Mouse (Mus musculus) CH12.LX (cell line): Measurements from ENCODE around the gene Shank3. TPM values are rescaled to one million over a fixed set of nuclear protein-coding genes. Genes with fewer than 3 reads are reported as not detected.

Experiments
- DNase-seq: peaks from one replicate; pipeline ENCODE4 v3.0.0-alpha.2; 2013; ENCODE audit errors: extremely low read depth
- H3K27ac ChIP-seq: 2 replicates; pipeline ENCODE4 v1.5.1; 2012; ENCODE audit warnings: low read depth, mild to moderate bottlenecking, control low read depth, moderate library complexity; ENCODE audit not compliant: insufficient read depth
- H3K27me3 ChIP-seq: replicated peaks from 2 replicates; pipeline ENCODE3; 2012; ENCODE audit warnings: inconsistent platforms
- H3K36me3 ChIP-seq, 2 experiments: replicated peaks in 1 of 2; 2 replicates each; pipeline versions ENCODE3 to v1.6.1; 2012; ENCODE audit warnings: inconsistent platforms in 1 of 2, low read length in 1 of 2, mild to moderate bottlenecking in 1 of 2, mixed read lengths in 1 of 2, moderate library complexity in 1 of 2; ENCODE audit not compliant: control insufficient read depth in 1 of 2, insufficient read depth in 1 of 2
- H3K4me1 ChIP-seq, 2 experiments: 2 replicates each; pipeline ENCODE4 v1.6.1; 2012; ENCODE audit warnings: inconsistent platforms in 1 of 2, moderate library complexity in 1 of 2; ENCODE audit not compliant: insufficient read depth in 2 of 2, control insufficient read depth in 1 of 2
- H3K4me2 ChIP-seq: 2 replicates; pipeline ENCODE4 v1.6.1; 2012; ENCODE audit warnings: low read depth, mild to moderate bottlenecking, control low read depth; ENCODE audit not compliant: poor library complexity, insufficient read depth, severe bottlenecking
- H3K4me3 ChIP-seq, 3 experiments: fragments of 150-350 bp in 1 of 3; sonication (generic) in 1 of 3; replicated peaks in 1 of 3; 2 replicates each; pipeline versions ENCODE3 to v1.5.1; 2011 to 2012; ENCODE audit warnings: low read depth in 2 of 3, low read length in 2 of 3, mild to moderate bottlenecking in 2 of 3, moderate library complexity in 2 of 3, control low read depth in 1 of 3, improper control_type of control experiment in 1 of 3, inconsistent platforms in 1 of 3, mixed read lengths in 1 of 3; ENCODE audit not compliant: poor library complexity in 1 of 3
- H3K79me2 ChIP-seq: replicated peaks from 2 replicates; pipeline ENCODE4 v1.6.1; 2012; ENCODE audit warnings: mild to moderate bottlenecking, moderate library complexity; ENCODE audit not compliant: control insufficient read depth, poor library complexity, insufficient read depth, severe bottlenecking; ENCODE audit errors: extremely low read depth
- H3K9ac ChIP-seq: 2 replicates; pipeline ENCODE4 v1.6.1; 2012; ENCODE audit warnings: low read depth, mild to moderate bottlenecking, control low read depth, moderate library complexity; ENCODE audit not compliant: insufficient read depth
- H3K9me3 ChIP-seq: replicated peaks from 2 replicates; pipeline ENCODE3; 2012; ENCODE audit warnings: low read length, inconsistent platforms, mixed read lengths
- BHLHE40 ChIP-seq: IDR thresholded peaks from 2 replicates; pipeline ENCODE4 v1.6.1; 2011; ENCODE audit warnings: mild to moderate bottlenecking, low read depth, low read length, improper control_type of control experiment
- CHD1 ChIP-seq: IDR thresholded peaks from 2 replicates; pipeline ENCODE4 v1.6.1; 2012; ENCODE audit warnings: low read depth, low read length, improper control_type of control experiment, inconsistent platforms
- CHD2 ChIP-seq: IDR thresholded peaks from 2 replicates; pipeline ENCODE4 v1.6.1; 2011; ENCODE audit warnings: low read length, improper control_type of control experiment
- EP300 ChIP-seq: IDR thresholded peaks from 2 replicates; pipeline ENCODE4 v1.6.1; 2011; ENCODE audit warnings: low read length, improper control_type of control experiment
- HCFC1 ChIP-seq: IDR thresholded peaks from 2 replicates; pipeline ENCODE4 v1.6.1; 2012; ENCODE audit warnings: low read depth, mild to moderate bottlenecking, inconsistent platforms, low read length, improper control_type of control experiment
- IRF4 ChIP-seq: IDR thresholded peaks from 2 replicates; pipeline ENCODE4 v1.6.1; 2014; ENCODE audit warnings: low read depth, mild to moderate bottlenecking, inconsistent platforms, low read length, improper control_type of control experiment
- JUN ChIP-seq: IDR thresholded peaks from 2 replicates; pipeline ENCODE4 v1.6.1; 2011; ENCODE audit warnings: low read depth, mild to moderate bottlenecking, low read length, improper control_type of control experiment, moderate library complexity; ENCODE audit not compliant: insufficient read depth
- JUND ChIP-seq: conservative IDR thresholded peaks from 2 replicates; pipeline ENCODE4 v1.6.1; 2011; ENCODE audit warnings: low read depth, low read length, improper control_type of control experiment
- KAT2A ChIP-seq: IDR thresholded peaks from 2 replicates; pipeline ENCODE4 v1.6.1; 2012; ENCODE audit warnings: low read length, improper control_type of control experiment, inconsistent platforms; ENCODE audit not compliant: insufficient replicate concordance
- MAFK ChIP-seq: IDR thresholded peaks from 2 replicates; pipeline ENCODE4 v1.6.1; 2011; ENCODE audit warnings: low read length, improper control_type of control experiment; ENCODE audit not compliant: insufficient replicate concordance
- MAX ChIP-seq: IDR thresholded peaks from 2 replicates; pipeline ENCODE4 v1.6.1; 2011; ENCODE audit warnings: low read length, improper control_type of control experiment
- MEF2A ChIP-seq: IDR thresholded peaks from 2 replicates; pipeline ENCODE4 v1.6.1; 2014; ENCODE audit warnings: low read depth, mild to moderate bottlenecking, inconsistent platforms, low read length, improper control_type of control experiment, borderline replicate concordance
- NRF1 ChIP-seq: IDR thresholded peaks from 2 replicates; pipeline ENCODE4 v1.6.1; 2014; ENCODE audit warnings: low read depth, mild to moderate bottlenecking, inconsistent platforms, low read length, improper control_type of control experiment, moderate library complexity
- RCOR1 ChIP-seq: conservative IDR thresholded peaks from 2 replicates; pipeline ENCODE4 v1.6.1; 2012; ENCODE audit warnings: low read depth, mild to moderate bottlenecking, inconsistent platforms, low read length, improper control_type of control experiment
- SMC3 ChIP-seq: IDR thresholded peaks from 2 replicates; pipeline ENCODE4 v1.6.1; 2011; ENCODE audit warnings: low read depth, low read length, improper control_type of control experiment
- TBP ChIP-seq: conservative IDR thresholded peaks from 2 replicates; pipeline ENCODE4 v1.6.1; 2011; ENCODE audit warnings: low read depth, low read length, improper control_type of control experiment
- TCF12 ChIP-seq: IDR thresholded peaks from 2 replicates; pipeline ENCODE4 v1.6.1; 2014; ENCODE audit warnings: low read depth, mild to moderate bottlenecking, inconsistent platforms, low read length, improper control_type of control experiment
- ZC3H11A ChIP-seq: IDR thresholded peaks from 2 replicates; pipeline ENCODE4 v1.6.1; 2012; ENCODE audit warnings: low read depth, mild to moderate bottlenecking, inconsistent platforms, low read length, improper control_type of control experiment
- dilution Hi-C: fragments of 300-500 bp; cut with MboI; formaldehyde crosslinking; loops from 2 replicates; pipeline ENCODE4 v1.14.3; 2020; ENCODE audit warnings: low sequenced_read_pairs; ENCODE audit not compliant: extremely low pct_unique_long_range_greater_than_20kb, extremely low pct_ligation_motif_present
- in situ Hi-C: fragments of 300-500 bp; cut with MboI; formaldehyde crosslinking; loops from 3 replicates; pipeline ENCODE4 v1.14.3; 2019; ENCODE audit warnings: low sequenced_read_pairs, low pct_ligation_motif_present, low pct_unique_long_range_greater_than_20kb, mixed read lengths
- polyA plus RNA-seq: library from polyadenylated mRNA; unstranded; fragments of >175 nt; gene quantifications from 2 replicates; pipeline ENCODE4 v1.2.1, GENCODE M21; 2012; ENCODE audit warnings: low read depth; ENCODE audit not compliant: insufficient read length
- total RNA-seq, 2 experiments: library from RNA; depleted of rRNA; stranded (reverse); fragments of 300-350 nt in 1 of 2; fragments of >200 nt in 1 of 2; gene quantifications; 2 replicates each; pipeline ENCODE4 v1.2.3; 2012 to 2014

Gene Shank3
- total and polyA plus RNA-seq, 3 experiments: not detected

- no peaks in the 10 kb centered on the region for H3K9me3 ChIP-seq
- peaks cover 5 to 10% of the 10 kb centered on the region in 2 experiments; a peak in 3 of 4 replicates for H3K4me1 ChIP-seq
- H3K79me2 ChIP-seq: no peaks in the 10 kb centered on the region
- dilution Hi-C loops (no loop called here), in situ Hi-C loops (no loop called here)
- peaks cover 9% of the 10 kb centered on the region for H3K27me3 ChIP-seq
- H3K9ac ChIP-seq: no peak overlapping the region
- H3K4me3 ChIP-seq: no peak overlapping the region
- DNase-seq: no peak
- no peak overlapping the region for H3K27ac ChIP-seq
- TF ChIP-seq CHD1: no peak
- TF ChIP-seq JUND: no peak
- TF ChIP-seq MAFK: no peak
- no peak for TF ChIP-seq NRF1
- no peak for TF ChIP-seq IRF4
- no peak for TF ChIP-seq EP300
- no peak for TF ChIP-seq CHD2
- TF ChIP-seq BHLHE40: no peak
- TF ChIP-seq HCFC1: no peak
- no peak for TF ChIP-seq MEF2A
- TF ChIP-seq JUN: no peak
- no peak for TF ChIP-seq ZC3H11A
- TF ChIP-seq KAT2A: no peak
- TF ChIP-seq SMC3: no peak
- TF ChIP-seq, all 38 proteins: peak for 0
- H3K4me2 ChIP-seq: no peak overlapping the region
- H3K36me3 ChIP-seq: peaks cover 0 to 20% of the 10 kb centered on the region in 2 experiments
These were observed 27.9 kb upstream of the Shank3 start for GRCm38 (mm10) chr15:89471476-89471875.

- H3K4me2 ChIP-seq: no peak overlapping the region
- TF ChIP-seq BHLHE40 (no peak), RCOR1 (no peak), HCFC1 (no peak), CHD1 (no peak), EP300 (no peak), TCF12 (no peak), MAX (no peak), ZC3H11A (no peak), SMC3 (no peak), JUN (no peak), TBP (no peak)
- no peak overlapping the region for H3K4me3 ChIP-seq
- in situ Hi-C loops (no loop called here), dilution Hi-C loops (no loop called here)
- H3K27me3 ChIP-seq: no peaks in the 10 kb centered on the region
- H3K9me3 ChIP-seq: no peaks in the 10 kb centered on the region
- H3K9ac ChIP-seq: no peak overlapping the region
- H3K4me1 ChIP-seq: peaks cover 8 to 25% of the 10 kb centered on the region in 2 experiments; a peak in 3 of 4 replicates
- H3K79me2 ChIP-seq: no peaks in the 10 kb centered on the region
- peaks cover 0 to 22% of the 10 kb centered on the region in 2 experiments for H3K36me3 ChIP-seq
- DNase-seq: no peak
- no peak overlapping the region for H3K27ac ChIP-seq
These were observed 26.1 kb upstream of the Shank3 start for GRCm38 (mm10) chr15:89473370-89473769.
